Mouse (Mus musculus): Measurements from ENCODE around the gene Sptssa.

Sptssa gene

DNA sequence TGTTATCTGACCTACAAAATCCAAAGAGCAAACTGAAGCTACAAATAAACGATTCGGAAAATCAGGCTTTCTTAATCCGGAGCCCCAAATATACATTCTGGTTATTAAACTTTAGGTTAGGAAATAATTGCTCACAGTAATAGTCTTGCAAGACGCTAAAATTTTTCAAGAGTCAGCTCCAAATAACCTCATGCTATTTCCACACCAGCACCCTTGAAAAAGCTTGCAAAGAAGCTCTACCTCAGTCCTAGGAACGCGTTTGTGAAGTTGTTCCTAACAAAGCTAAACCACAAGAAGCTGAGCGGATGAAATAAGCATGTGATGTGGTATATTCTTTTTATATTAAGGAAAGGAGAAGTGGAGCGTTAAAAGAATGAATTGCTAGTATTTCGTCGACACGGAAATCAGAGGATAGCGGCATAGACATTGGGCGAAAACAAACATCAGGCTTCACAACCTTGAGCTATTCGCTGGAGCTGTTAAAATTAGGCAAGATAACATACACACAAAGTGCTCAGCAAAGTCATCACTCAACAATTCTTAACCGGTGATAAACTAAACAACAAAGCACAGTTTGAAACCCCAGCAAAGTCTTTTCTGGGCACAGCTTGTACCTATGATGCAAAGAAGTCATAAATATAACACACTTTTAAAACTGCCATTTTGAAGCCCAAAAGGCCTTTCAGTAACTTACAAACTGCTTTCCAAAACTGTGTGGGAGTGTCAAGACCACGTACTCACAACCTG, 908 bp downstream of the Sptssa start:
- no peak for DNase-seq (ENCODE audit: low spot score)

DNA sequence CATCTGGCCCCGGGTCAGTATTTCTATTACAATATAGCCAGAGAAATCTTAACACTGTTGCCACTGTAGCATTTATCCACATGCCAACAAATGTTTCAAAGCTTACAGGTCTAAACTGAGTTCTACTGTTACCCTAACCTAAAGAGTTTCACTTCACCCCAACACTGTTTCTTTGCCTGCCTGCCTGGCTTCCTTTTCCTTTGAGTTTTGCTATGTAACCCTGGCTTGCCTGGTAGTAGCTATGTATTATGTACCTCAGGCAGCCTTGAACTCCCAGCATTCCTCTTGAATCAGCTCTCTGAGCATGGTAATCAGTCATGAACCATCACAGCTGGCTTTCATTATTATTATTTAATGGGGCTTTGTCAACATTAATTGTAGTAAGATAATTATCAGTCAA, 1.6 kb downstream of the Sptssa start:
- no peak for DNase-seq (ENCODE audit: low spot score)

DNA sequence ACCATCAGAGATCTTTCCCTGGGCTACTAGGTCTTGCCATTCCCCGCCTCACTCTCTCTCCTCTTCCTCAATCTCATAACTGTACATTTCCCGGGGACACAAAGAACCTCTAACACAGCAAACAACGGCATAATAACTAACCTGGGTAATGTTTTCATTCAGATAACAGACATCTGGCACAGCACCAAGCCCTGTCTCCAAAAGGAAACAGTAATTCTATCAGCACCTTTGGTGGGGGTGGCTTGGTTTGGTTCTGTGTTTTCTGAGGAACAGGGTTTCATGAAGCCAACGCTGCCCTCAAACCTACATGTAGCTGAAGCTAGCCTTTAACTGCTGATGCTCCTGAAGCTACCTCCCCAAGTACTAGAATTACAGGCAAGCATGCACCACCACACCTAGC, 2.2 kb downstream of the Sptssa start:
- DNase-seq (ENCODE audit: low spot score) = no peak

DNA sequence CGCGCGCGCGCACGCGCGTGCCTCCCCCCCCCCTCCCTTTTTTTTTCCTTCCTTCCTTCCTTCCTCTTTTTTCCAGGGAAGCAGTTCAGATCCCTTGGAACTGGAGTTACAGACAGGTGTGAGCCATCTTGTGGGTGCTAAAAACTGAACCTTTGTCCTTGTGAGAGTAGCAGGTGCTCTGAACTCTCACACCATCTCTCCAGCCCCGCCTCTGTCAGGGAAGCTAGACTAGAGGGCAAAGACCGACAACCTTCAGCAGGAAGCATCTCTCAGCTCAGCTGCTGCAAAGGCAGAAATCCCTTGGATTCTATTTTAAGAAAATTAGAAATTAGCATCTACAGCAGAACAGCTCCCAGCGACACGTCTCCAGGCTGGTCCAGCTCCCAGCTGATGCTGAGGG, 4.0 kb downstream of the Sptssa start:
- DNase-seq (ENCODE audit: low spot score) = no peak

DNA sequence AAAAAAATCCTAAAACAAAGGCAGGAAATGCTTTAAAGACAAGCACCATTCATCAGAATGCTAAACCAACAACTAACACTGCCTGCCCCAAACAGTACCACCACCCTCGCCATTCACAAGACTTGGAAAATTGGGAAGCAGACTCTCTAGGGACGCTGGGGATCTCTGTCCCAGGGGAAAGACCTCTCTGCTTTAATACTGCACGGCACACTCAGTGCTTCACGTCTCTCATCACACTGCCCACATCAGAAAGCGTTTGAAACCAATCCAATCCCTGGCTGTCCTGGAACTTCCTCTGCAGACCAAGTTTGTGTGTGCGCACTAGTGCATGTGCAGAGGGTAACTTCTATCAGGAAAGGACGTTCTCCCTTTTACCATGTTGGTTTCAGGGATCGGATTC, 4.6 kb downstream of the Sptssa start:
- no peak for DNase-seq (ENCODE audit: low spot score)

DNA sequence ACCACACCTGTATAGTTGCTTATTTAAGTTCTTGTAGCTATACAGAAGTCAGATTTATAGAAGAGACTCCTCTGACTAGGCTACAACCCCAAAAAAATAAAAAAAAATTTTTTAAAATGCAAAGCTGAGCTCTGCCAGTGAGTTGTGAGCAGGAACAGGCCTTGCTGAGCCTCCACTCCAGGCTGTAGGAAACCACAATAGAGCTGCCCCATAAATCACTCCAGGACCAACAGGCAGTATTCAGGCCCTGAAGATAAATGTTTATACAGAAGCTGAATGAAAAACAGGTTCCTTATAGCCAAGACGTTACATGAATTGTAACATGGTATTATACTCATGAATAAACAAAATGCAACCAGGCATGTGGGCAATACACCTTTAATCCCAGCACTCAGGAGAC, 5.2 kb downstream of the Sptssa start:
- DNase-seq (ENCODE audit: low spot score) = no peak

DNA sequence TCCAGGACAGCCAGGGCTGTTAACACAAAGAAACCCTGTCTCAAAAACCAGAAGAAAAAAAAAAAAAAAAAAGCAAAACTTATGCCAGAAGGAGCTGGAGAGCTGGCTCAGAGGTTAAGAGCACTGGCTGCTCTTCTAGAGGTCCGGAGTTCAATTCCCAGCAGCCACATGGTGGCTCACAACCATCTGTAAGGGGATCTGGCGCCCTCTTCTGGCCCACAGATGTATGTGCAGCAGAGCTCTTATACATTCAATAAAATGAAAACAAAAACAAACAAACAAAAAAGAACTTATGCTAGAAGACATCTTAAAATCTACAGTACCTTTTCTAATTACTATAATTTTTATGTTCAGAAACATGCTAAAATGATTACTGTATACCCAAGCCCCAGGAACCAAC, 11.4 kb downstream of the Sptssa start:
- DNase-seq (ENCODE audit: low spot score) = no peak

DNA sequence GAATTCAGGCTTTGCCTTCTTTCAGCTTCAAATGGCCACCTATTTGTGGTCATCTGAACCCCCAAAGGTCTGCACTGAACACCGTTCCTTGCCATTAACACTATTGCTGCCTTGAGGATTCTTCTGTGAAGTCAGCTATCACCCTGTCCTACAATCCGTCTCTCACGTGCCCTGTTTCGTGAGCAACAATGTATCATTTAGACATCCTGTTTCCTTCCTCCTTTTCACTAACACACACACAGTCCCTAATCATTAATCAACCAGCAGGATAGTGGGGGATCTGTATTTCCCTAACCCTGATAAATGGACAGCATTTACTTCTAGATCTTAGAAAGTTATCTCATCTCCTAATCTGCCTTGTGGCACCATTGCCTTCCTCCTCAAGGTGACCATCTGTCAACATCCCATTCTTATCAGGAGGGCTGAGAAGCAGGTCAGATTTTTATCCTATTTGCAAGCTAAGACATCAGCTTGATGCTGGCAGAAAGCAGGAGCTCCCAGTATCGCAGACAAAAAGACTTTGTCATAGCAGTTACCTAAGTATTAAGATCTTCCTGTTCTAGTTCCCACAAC, 13.0 kb downstream of the Sptssa start:
- DNase-seq (ENCODE audit: low spot score) = no peak

DNA sequence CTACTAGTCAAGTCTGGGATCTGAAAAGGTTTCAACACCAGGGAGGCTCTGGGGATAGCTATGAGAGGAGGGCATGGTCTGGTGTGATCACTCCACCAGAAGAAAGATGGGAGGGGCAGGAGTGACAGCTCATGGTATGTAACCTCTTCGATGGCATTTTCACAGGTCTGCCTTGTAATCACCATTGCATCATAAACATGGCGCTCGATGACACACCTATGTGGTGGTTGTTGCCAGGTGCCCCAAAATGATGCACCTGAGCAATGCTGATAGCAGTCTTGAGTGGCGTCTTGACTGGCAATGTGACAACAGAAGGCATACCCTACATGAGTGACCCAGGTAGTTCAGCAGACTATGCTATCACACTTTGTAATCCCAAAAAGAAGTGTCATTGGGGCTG, 15.0 kb downstream of the Sptssa start:
- DNase-seq (ENCODE audit: low spot score) = no peak

DNA sequence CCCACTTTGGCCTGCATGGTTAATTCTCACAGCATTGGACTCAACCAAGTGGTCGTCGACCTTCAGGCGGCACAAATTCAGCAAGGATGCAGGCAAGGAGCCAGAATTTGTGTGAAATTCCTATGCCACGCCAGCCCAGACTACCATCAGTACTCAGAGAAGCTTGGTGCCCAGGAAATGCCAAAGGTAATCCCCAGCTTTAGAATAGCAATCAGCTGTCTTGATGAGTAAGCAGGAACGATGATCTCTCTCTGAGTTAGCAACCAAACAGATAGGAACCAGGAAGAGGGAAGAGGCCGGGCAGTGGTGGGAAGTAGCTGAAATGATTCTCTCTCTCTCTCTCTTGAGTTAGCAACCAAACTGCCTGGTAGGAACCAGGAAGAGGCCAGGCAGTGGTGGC, 16.1 kb downstream of the Sptssa start:
- no peak for DNase-seq (ENCODE audit: low spot score)

DNA sequence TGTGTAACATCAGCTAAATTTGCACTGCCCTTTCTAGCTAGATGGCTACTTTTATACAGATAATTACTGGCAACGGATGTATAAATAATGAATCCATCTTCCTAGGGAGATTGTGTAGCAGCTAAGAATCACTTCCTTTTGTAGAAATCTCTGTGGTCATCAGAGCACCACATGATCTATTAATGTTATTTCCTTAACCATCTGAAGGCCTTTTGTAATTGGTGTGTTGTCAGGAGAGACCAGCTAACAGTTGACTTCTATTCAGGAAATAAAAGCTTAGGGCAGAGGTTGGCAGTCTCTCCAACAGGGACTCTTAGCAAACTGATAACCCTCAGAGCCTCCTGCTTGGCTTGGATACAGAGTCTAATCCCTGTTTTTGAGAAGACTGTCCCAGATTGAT, 19.3 kb downstream of the Sptssa start:
- DNase-seq (ENCODE audit: low spot score) = no peak

DNA sequence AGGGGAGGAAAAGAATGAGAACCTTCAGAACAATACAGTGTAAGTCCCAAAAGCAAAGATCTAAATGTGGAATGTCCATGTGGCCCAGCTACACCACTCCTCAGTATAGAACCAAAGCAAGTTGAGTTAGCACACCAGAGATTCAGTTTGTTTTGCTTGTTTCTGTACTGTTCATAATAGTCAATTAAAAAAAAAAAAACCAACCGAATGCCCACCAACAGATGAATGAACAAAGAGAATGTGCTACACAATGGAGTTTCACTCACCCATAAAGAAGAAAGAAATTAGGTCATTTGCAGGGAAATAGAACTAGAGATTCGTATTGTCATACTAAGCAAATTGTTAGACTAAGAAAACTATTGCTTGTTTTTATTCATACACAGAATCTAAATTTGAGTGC, 24.2 kb downstream of the Sptssa start:
- DNase-seq (ENCODE audit: low spot score) = no peak

DNA sequence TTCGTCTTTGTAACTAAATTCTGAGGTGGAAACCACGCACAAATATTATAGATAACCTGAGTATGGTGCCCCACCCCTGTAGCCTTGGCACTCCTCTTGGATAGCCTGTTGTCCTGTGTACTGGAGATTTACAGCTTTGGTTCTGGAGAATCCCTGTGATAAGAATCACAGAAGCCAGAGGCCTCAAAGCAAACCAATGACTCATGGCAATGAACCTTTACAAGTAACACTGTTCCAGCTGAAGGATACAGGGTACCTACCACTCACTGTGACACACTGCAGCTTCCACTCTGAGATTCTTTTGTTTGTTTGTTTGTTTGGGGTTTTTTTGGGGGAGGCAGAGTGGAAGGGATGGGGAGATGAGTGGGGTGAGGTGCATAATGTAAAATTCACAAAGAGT, 34.4 kb downstream of the Sptssa start:
- DNase-seq (ENCODE audit: low spot score) = no peak

DNA sequence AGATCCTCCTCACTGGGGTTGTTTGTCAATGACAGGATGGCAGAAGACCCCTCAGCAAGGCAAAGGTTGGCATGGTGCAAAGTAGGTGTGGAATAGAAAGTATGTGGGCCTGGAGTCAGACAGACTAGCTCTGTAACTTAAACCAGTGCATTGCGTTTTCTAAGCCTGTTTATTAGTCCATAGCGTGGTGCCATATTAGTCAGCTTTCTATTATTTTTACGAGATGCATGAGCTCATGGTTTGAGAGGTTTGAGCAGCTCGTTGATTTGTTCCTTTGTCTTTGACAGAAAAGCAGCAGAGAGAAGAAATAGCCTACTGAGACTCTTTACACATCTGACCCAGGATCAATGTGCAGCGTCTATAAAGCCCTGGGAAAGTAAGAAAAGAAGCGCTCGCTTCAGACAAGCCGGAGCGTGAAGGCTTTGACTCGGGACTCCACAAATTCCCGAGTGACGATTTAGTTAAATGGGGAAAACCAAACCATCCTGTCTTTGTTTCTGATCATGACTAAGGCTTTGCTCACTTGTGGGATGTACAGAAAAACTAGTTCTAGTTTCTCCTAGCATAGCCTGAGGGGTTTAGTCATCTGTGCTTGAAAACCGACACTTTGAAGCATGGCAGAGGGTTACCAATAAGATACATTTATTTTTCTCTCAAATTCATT, 36.2 kb downstream of the Sptssa start:
- no peak for DNase-seq (ENCODE audit: low spot score)

DNA sequence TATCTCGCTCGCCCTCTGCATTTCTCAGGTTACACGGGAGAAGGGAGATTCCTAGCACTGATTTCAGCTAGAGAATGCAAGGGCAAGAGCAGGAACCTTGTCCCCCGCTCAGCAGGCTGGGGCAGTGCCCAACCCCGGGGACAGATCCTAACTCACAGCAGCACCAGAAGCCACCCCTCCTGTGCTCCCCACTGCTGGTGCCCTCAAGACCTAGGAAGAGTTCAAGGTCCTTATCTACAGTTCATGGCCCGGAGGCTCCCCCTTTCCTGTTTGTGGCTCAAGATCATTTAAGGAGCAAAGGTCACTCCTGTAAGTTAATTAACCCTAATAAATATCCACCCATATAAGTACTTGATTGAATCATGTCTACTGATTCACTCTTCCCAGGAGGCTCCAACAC, 47.4 kb downstream of the Sptssa start:
- no peak for DNase-seq (ENCODE audit: low spot score)

DNA sequence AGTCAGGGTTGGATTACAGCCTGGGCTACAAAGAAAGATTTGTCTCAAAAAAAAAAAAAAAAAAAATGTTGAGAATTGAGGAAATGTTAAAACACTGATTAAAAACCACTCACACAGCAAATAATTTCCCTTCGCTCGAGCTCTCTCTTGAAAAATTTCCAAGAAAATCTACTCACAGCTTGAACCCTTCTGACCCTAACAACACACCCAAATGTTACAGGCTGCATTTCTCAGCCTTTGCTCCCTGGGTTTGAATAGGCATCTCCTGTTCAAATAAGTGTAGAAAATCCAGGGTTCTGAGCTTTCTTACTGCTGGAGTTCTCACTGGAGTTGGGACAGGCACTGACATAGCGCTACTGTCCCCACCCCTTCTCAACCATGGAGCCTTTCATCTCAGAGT, 51.2 kb downstream of the Sptssa start:
- no peak for DNase-seq (ENCODE audit: low spot score)

DNA sequence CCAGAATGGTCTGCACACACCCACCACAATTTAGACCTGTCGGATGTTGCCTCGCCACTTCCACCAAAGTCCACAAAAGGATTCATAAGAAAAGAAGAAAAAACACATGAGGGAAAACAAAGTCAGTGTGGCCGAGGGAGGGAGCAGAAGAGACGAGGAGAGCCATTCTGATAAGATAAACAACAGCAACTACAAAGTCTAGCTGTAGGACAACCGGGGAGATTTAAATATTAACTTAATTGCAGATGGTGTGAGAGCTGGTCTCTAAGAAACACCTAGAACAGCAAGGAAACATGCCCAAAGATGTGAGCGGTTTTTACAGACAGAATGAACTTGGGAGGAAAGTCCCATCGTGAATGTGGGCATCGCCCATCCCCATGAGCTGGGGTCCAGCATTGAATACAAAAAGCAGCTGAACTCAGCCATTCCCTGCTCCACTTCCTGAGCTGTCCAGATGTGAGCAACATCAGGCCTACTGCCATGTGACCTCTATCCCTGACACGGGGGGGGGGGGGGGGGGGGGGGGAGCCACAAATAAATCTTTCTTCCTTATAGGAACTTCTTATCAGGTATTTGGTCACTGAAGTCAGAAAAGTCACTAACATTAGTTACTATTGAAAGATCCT, 52.7 kb downstream of the Sptssa start:
- DNase-seq (ENCODE audit: low spot score) = no peak

DNA sequence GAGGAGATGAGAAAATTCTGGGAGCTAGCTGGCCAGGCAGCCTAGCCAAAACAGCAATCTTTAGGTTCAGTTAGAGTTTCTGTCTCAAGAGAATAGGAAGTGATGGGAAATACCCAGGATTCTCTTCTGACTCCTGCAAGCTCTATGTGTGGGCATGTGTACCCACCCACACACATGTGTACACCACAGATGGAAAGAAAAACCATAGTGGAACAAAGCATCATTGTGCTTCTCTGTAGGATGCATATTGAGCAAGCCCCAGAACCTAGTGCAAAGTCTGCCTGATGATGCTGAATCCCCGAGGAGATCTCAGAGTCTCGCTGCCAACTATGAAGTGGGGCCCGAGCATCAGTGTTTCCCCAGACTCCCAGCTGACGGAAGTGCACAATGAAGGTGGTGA, 55.9 kb downstream of the Sptssa start:
- DNase-seq (ENCODE audit: low spot score) = no peak

DNA sequence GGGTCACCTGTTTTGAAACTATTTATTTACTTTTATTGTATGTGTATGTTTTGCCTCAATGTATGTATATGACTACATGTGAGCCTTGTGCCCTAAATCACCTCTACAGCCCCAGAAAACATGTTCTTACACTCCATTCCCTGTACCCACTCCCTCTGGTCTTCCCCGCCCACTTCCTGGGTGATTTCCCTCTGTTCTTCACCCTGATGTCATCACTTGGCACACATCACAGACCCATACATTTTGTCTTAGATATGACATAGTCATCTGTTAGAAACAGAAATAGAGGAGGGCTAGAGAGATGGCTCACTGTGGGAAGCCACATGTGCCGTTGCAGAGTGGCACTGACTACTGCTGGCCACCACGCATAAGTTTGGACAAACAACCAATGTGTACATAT, 58.0 kb downstream of the Sptssa start:
- no peak for DNase-seq (ENCODE audit: low spot score)

DNA sequence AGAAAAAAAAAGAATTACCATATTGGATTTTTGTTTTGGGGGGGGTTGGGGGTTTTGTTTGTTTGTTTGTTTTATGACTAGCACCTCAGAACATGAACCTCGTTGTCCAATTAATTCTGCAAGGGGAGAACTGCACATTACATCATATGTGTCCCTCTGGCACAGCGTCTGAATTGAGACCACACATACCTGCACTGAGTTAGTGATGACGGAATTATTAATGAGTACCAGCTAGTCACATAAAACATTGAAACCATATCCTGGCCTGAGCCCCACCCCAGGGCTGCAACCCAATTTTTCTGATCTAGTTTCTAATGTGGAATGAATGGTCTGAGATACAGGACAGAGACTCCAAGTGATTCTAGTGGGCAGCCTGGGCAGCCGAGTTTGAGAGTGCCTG, 59.7 kb downstream of the Sptssa start:
- DNase-seq (ENCODE audit: low spot score) = no peak
